ENCODE assay signal across 7 mouse cellular contexts in genomic region chr3:98025921-98026880, GRCm38 (mm10). TPM values are rescaled to one million over a fixed set of nuclear protein-coding genes. Genes with fewer than 3 reads are reported as not detected.
A peak's percentile ranks its signal among the peaks of the same experiment; 100 is the strongest.
DNase-seq lines count a peak whose midpoint lies in the region; ATAC-seq lines count a peak whose summit lies in the region.

No protein-coding gene starts in this region.

- H3K27me3 ChIP-seq in intestine, embryonic 14.5 days (replicated peaks; ENCODE audit: control insufficient read depth, insufficient read depth, low read length), result no peaks in the 10 kb centered on the region

- H3K27ac ChIP-seq in intestine, embryonic 14.5 days (ENCODE audit: low read depth), result peak overlapping the region; percentile 76; the same call in 1 of the 2 replicates

- WGBS in intestine, embryonic 14.5 days, result 40% methylated on average over 10 of the region's 10 CpGs

- peak; percentile 60 for DNase-seq in embryo, embryonic 10 days (ENCODE audit: low spot score)
- DNase-seq in gastrocnemius, adult 18-20 months (ENCODE audit: low spot score), result peak; percentile 74
- DNase-seq in intestine, embryonic 14.5 days (ENCODE audit: low spot score), result no peak
- DNase-seq in lung, postnatal 25 days (ENCODE audit: low spot score), result peak; percentile 74
- no peak for DNase-seq in yolk sac, embryonic 10.5 days (ENCODE audit: low spot score)
- no peak for DNase-seq in spleen, adult 12 weeks (ENCODE audit: low spot score)
- no peak for DNase-seq in urinary bladder, postnatal 36 days (ENCODE audit: low spot score in 2 of 2)

- no peaks in the 10 kb centered on the region for H3K36me3 ChIP-seq in intestine, embryonic 14.5 days (ENCODE audit: control insufficient read depth, insufficient read depth, low read length)

- no peak for ATAC-seq in intestine, embryonic 14.5 days (replicated peaks; ENCODE audit: low FRiP score, low TSS enrichment, low read depth)

- no peak overlapping the region for H3K9ac ChIP-seq in intestine, embryonic 14.5 days (ENCODE audit: low read length)

- H3K9me3 ChIP-seq in intestine, embryonic 14.5 days (ENCODE audit: control insufficient read depth, low read length), result no peaks in the 10 kb centered on the region

- no peak overlapping the region for H3K4me2 ChIP-seq in intestine, embryonic 14.5 days (ENCODE audit: low read length)

- peaks cover 58% of the 10 kb centered on the region for H3K4me1 ChIP-seq in intestine, embryonic 14.5 days (replicated peaks; ENCODE audit: control insufficient read depth, insufficient read depth, low read length)

- H3K4me3 ChIP-seq in intestine, embryonic 14.5 days (ENCODE audit: low read depth, low read length), result no peak overlapping the region

RNA-seq across cellular contexts. Expression of gene Notch2, which starts 12.9 kb away (rescaled TPM):
- 1 to 10 TPM; 6.6 to 8.3 TPM for total RNA-seq in gastrocnemius, adult 18-20 months (2021)
- 30.0 and 30.8 TPM in 2 replicates for polyA plus RNA-seq in intestine, embryonic 14.5 days (2014; fragmentation: Nextera tagmentation; extraction: Ambion mirVana)

Comparison
In these comparisons a context has a peak if more than half of its experiments do, and no peak if none do; other contexts are left out.
1. DNase-seq: peak in embryo, embryonic 10 days (single experiment), gastrocnemius, adult 18-20 months (single experiment) and lung, postnatal 25 days (single experiment); none in intestine, embryonic 14.5 days (single experiment), yolk sac, embryonic 10.5 days (single experiment), spleen, adult 12 weeks (single experiment) and urinary bladder, postnatal 36 days (0 of 2).